Mouse (Mus musculus) kidney, adult 2 months (tissue): ENCODE measurements around the gene Rnf220.

ENCODE experiments used
- CTCF ChIP-seq: fragments of 200-500 bp; conservative IDR thresholded peaks from 2 replicates; pipeline ENCODE4 v1.5.1; 2011; ENCODE audit warnings: low read depth, mild to moderate bottlenecking, control low read depth, low read length, moderate library complexity, mixed read lengths; ENCODE audit not compliant: insufficient read depth, insufficient read length
- POLR2A ChIP-seq: fragments of 200-500 bp; IDR thresholded peaks from one replicate; pipeline ENCODE4 v1.6.1; 2011; ENCODE audit warnings: low read depth, low read length, control low read depth

- TF ChIP-seq CTCF, result no peak
- TF ChIP-seq POLR2A, result no peak
Observed at GRCm38 (mm10) chr4:117525990-117526389, 29.1 kb upstream of the Rnf220 start.
